Mouse (Mus musculus) stomach, embryonic 16.5 days (tissue): Measurements from ENCODE around the gene Kcnip1. TPM values are rescaled to one million over a fixed set of nuclear protein-coding genes. Genes with fewer than 3 reads are reported as not detected.

Experiments
- ATAC-seq: fragments of 200-750 bp; cut with Nextera tagmentation; 2 replicates; pipeline ENCODE4 v1.8.0; 2017; ENCODE audit warnings: moderate number of reproducible peaks, moderate TSS enrichment; ENCODE audit not compliant: insufficient read depth, low FRiP score
- H3K27ac ChIP-seq: fragments of 300-500 bp; sonication (generic); 2 replicates; pipeline ENCODE4 v1.5.1; 2014; ENCODE audit warnings: low read length
- H3K27me3 ChIP-seq: fragments of 300-500 bp; sonication (generic); 2 replicates; pipeline ENCODE4 v1.6.1; 2014; ENCODE audit warnings: low read length, control low read depth, mixed read lengths; ENCODE audit not compliant: control insufficient read depth, insufficient read depth
- H3K36me3 ChIP-seq: fragments of 300-500 bp; sonication (generic); 2 replicates; pipeline ENCODE4 v1.6.1; 2014; ENCODE audit warnings: low read length; ENCODE audit not compliant: control insufficient read depth, insufficient read depth
- H3K4me1 ChIP-seq: fragments of 300-500 bp; sonication (generic); 2 replicates; pipeline ENCODE4 v1.6.1; 2014; ENCODE audit warnings: low read length, control low read depth, mixed read lengths; ENCODE audit not compliant: control insufficient read depth, insufficient read depth
- H3K4me2 ChIP-seq: fragments of 300-500 bp; sonication (generic); 2 replicates; pipeline ENCODE4 v1.6.1; 2014; ENCODE audit warnings: low read depth, low read length, mixed read lengths
- H3K4me3 ChIP-seq: fragments of 300-500 bp; sonication (generic); replicated peaks from 2 replicates; pipeline ENCODE4 v1.5.1; 2014; ENCODE audit warnings: mild to moderate bottlenecking, low read length
- H3K9ac ChIP-seq: fragments of 300-500 bp; sonication (generic); 2 replicates; pipeline ENCODE4 v1.6.1; 2014; ENCODE audit warnings: low read length
- H3K9me3 ChIP-seq: fragments of 300-500 bp; sonication (generic); replicated peaks from 2 replicates; pipeline ENCODE4 v1.6.1; 2016; ENCODE audit warnings: low read length, control low read depth; ENCODE audit not compliant: control insufficient read depth
- WGBS: fragments of 180-500 bp; shearing (Covaris S2); extraction: QIAGEN DNeasy Blood & Tissue Kit; methylation state at CpG from one replicate; pipeline ENCODE4 v1.1.7; 2014; 5-methylcytosine and 5-hydroxymethylcytosine counted together
- polyA plus RNA-seq: library from polyadenylated mRNA; unstranded; fragments of >200 nt; fragmentation: Nextera tagmentation; extraction: Ambion mirVana; gene quantifications from 2 replicates; pipeline ENCODE4 v1.2.1, GENCODE M21; 2015

Gene Kcnip1
- polyA plus RNA-seq, 1 experiment from 2014 or later = 10.7 TPM

DNA sequence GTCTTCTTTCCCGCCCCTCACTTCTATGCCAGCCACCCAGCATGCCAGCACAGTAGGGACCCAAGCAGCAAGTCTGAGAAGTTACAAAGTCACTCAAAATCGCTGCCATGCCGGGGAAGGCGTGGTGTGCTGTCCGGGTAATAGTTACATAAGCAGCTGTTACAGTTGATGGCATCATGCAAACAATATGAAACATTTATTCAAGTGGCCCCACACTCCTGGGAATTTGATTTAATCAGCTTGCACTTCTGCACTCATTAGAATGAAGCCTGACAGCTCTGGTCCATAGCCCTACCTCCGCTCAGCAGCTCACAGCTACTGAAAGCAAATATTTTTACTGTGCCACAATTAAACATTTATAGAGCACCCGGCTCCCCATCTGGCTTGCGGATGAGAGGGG, 67.2 kb downstream of the Kcnip1 start:
- Histone ChIP-seq H3K36me3 (no peaks in the 10 kb centered on the region), H3K4me2 (no peak overlapping the region), H3K9ac (no peak overlapping the region), H3K4me1 (no peaks in the 10 kb centered on the region; the same call in 1 of the 2 replicates), H3K27ac (no peak overlapping the region), H3K9me3 (no peaks in the 10 kb centered on the region), H3K4me3 (no peak overlapping the region), H3K27me3 (no peaks in the 10 kb centered on the region)
- no peak for ATAC-seq
- 61% methylated on average over 8 of the region's 8 CpGs for WGBS

DNA sequence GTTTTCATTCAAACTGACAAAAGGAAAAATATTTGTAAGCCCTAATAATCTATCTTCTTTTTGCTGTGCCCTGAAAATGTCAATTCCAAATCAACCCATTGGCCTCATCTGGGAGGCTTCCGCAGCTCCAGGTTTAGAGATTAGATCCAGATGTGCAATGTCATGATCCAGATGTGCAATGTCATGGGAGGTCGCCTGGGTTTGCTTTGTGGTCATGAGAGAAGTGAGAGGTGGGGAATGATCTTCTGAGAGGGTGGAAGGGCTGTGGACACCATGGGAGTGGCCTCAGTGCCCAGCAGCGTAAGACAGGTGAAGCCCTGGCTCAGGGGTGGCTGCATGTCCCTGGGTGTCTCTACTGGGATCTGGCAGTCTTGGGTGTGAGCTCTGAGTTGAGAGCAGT, 69.9 kb downstream of the Kcnip1 start:
- H3K9me3 ChIP-seq = no peaks in the 10 kb centered on the region
- H3K27me3 ChIP-seq = no peaks in the 10 kb centered on the region
- no peak overlapping the region for H3K9ac ChIP-seq
- no peaks in the 10 kb centered on the region for H3K36me3 ChIP-seq
- no peak for ATAC-seq
- WGBS = 61% methylated on average over 3 of the region's 3 CpGs
- H3K4me1 ChIP-seq = no peaks in the 10 kb centered on the region; the same call in 1 of the 2 replicates
- H3K4me3 ChIP-seq = no peak overlapping the region
- H3K4me2 ChIP-seq = no peak overlapping the region
- no peak overlapping the region for H3K27ac ChIP-seq

DNA sequence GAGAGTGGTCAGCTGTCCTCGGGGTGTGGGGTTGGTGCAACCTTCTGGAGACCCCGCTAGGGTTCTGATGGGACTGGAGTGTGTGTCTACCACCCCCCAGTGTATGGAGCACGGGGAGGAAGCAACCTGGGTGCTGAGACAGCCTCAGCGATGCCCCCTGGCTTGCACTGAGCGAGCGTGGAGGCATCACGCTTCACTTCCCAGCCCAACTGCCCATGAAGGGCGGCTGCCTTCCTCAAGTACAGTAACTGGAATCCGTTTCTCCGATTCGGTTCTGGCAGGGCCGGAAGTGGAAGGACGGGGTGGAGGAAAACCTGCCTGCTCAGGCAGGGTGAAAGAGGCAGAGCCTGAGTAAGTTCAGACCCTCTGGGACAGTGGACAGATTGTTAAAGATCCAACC, 71.5 kb downstream of the Kcnip1 start:
- WGBS = 77% methylated on average over 13 of the region's 13 CpGs
- Histone ChIP-seq H3K4me3 (no peak overlapping the region), H3K9ac (no peak overlapping the region), H3K4me1 (no peaks in the 10 kb centered on the region; the same call in 1 of the 2 replicates), H3K27me3 (no peaks in the 10 kb centered on the region), H3K36me3 (no peaks in the 10 kb centered on the region), H3K9me3 (no peaks in the 10 kb centered on the region), H3K4me2 (no peak overlapping the region), H3K27ac (no peak overlapping the region)
- no peak for ATAC-seq

DNA sequence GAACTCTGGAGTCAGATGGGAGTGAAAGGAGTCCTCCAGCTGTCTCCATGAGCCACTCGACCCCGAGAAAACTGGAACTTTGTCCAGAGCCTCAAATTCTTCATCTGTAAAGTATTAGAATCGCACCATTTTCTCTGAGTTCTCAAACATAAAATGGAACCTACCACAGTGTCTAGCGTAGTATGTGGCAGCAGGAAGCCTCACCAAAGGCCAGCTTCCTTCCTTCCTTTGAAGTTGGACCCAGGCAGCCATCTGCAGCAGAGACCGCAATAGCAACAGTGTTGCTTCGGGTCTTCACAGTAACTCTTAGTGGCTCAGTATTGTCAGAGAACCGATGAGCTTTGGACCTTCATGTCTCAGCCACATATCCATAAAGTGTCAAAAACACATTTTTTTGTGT, 73.1 kb downstream of the Kcnip1 start:
- H3K27me3 ChIP-seq = no peaks in the 10 kb centered on the region
- no peaks in the 10 kb centered on the region for H3K4me1 ChIP-seq
- H3K9ac ChIP-seq = no peak overlapping the region
- no peak overlapping the region for H3K4me3 ChIP-seq
- H3K36me3 ChIP-seq = no peaks in the 10 kb centered on the region
- WGBS = 77% methylated on average over 7 of the region's 7 CpGs
- no peak overlapping the region for H3K4me2 ChIP-seq
- no peak overlapping the region for H3K27ac ChIP-seq
- H3K9me3 ChIP-seq = no peaks in the 10 kb centered on the region
- no peak for ATAC-seq

DNA sequence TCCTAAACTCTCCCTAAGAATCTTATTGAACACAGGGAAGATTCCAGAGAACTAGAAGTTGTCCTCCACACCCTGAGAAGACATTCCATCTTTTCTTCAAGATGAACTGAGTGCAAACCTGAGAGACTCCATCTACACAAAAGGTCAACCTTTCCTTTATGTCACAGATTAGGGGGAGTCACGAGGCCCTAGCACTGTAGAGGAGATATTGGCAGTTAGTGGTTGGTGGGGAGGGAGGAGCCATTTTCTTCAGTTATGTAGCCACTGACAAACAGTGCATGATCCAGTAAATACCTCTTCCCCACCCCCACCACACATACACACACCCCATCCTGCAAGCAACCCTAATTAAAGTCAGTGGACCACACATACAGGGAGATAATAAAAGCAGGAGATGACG, 74.5 kb downstream of the Kcnip1 start:
- no peak overlapping the region for H3K4me3 ChIP-seq
- no peaks in the 10 kb centered on the region for H3K36me3 ChIP-seq
- H3K4me1 ChIP-seq = no peaks in the 10 kb centered on the region
- no peak overlapping the region for H3K27ac ChIP-seq
- H3K27me3 ChIP-seq = no peaks in the 10 kb centered on the region
- WGBS = 50% methylated on average over 2 of the region's 2 CpGs
- H3K4me2 ChIP-seq = no peak overlapping the region
- no peak overlapping the region for H3K9ac ChIP-seq
- H3K9me3 ChIP-seq = no peaks in the 10 kb centered on the region
- ATAC-seq = no peak

DNA sequence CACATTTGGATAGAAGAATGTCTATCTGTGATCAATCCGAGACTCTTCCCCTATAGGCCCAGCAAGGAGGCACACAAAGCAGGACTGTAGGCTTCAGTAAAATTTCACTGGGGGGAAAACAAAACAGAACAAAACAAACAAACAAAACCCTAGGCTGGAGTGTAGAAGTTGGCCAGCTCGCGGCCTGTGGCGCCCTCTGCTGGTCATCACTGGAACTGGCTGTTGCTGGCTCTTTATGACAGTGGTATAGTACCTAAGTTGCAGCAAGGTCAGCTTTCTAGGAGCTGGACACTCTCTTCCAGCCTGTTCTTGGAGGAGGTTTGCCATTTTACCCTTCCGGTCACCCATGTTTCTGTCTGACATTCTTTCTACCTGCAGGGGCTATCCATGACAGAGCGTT, 75.4 kb downstream of the Kcnip1 start:
- 26% methylated on average over 6 of the region's 6 CpGs for WGBS
- H3K27me3 ChIP-seq = no peaks in the 10 kb centered on the region
- no peaks in the 10 kb centered on the region for H3K9me3 ChIP-seq
- H3K4me1 ChIP-seq = no peaks in the 10 kb centered on the region
- ATAC-seq = no peak
- no peak overlapping the region for H3K4me2 ChIP-seq
- no peak overlapping the region for H3K27ac ChIP-seq
- H3K36me3 ChIP-seq = no peaks in the 10 kb centered on the region
- H3K9ac ChIP-seq = no peak overlapping the region
- no peak overlapping the region for H3K4me3 ChIP-seq

DNA sequence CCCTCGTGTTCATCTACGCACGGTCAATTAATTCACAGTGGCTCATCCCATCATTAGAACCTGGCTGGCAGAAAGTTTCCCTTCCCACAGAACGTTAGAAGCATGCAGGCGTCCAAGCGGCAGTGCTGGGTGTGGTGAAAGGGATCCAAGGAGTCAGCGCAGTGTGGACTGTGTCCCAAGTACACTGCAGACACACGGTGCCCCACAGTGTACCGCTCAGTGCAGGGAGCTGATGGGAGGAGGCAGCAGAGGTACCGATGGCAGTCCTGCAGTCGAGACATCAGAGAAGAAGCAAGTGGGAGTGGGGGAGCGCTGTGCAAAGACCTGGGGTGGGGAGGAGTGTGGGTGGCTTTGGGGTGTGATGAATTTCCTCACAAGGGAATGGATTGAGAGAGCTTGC, 78.7 kb downstream of the Kcnip1 start:
- Histone ChIP-seq H3K4me1 (0 out of 2 replicates have a peak, but pooled peaks cover 6% of the 10 kb centered on the region), H3K9ac (no peak overlapping the region), H3K27me3 (no peaks in the 10 kb centered on the region), H3K36me3 (no peaks in the 10 kb centered on the region), H3K4me2 (no peak overlapping the region), H3K27ac (no peak overlapping the region), H3K4me3 (no peak overlapping the region), H3K9me3 (no peaks in the 10 kb centered on the region)
- ATAC-seq = no peak
- 84% methylated on average over 12 of the region's 12 CpGs for WGBS

DNA sequence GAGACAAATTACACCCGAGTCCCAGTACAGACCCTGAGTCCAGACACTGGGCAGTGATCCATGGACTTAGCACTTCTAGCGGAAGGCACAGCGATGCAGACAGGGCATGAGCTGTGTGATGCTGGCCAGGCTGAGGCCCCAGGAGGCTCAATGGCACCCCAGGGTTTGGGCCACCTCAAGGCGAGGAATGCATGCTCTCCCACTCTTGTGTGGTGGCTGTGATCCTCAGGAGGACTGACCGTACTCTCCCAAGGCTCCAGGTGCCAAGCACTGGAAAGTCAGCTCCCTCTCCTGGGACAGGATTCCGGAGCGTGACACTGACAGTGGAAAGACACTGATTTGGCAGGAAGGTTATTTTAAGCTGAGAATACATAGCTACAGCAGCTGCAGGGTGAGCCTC, 79.9 kb downstream of the Kcnip1 start:
- ATAC-seq = no peak
- H3K9me3 ChIP-seq = no peaks in the 10 kb centered on the region
- no peak overlapping the region for H3K4me2 ChIP-seq
- whole genome bisulfite sequencing = 74% methylated on average over 7 of the region's 7 CpGs
- no peaks in the 10 kb centered on the region for H3K36me3 ChIP-seq
- no peak overlapping the region for H3K9ac ChIP-seq
- no peak overlapping the region for H3K27ac ChIP-seq
- H3K4me3 ChIP-seq = no peak overlapping the region
- H3K4me1 ChIP-seq = 0 out of 2 replicates have a peak, but pooled peaks cover 6% of the 10 kb centered on the region
- H3K27me3 ChIP-seq = no peaks in the 10 kb centered on the region

DNA sequence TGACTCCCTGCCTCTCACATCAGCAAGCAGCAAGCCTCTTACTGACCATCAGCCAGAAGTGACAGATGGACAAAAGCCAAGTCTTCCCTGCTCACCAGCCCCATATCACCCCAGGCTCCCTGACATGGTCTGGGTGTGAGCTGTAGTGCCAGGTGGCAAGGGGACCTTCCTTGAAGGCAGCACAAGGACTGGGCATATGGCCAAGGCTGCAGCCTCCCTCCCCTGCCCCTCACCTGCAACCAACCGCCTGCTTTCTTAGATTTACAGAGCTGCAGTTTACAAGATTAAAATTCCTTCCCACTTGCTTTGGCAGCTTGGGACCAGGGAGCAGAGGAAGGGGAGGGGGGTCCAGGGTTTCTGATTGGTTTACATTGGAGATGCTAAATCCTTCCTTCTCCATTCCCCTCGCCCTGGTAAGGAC, 80.8 kb downstream of the Kcnip1 start:
- WGBS = 22% methylated on average over 2 of the region's 2 CpGs
- H3K27ac ChIP-seq = no peak overlapping the region
- H3K4me1 ChIP-seq = 0 out of 2 replicates have a peak, but pooled peaks cover 6% of the 10 kb centered on the region
- H3K4me2 ChIP-seq = no peak overlapping the region
- H3K9me3 ChIP-seq = no peaks in the 10 kb centered on the region
- peak; percentile 70; the same call in 1 of the 2 replicates for ATAC-seq
- H3K36me3 ChIP-seq = no peaks in the 10 kb centered on the region
- H3K4me3 ChIP-seq = no peak overlapping the region
- no peak overlapping the region for H3K9ac ChIP-seq
- H3K27me3 ChIP-seq = no peaks in the 10 kb centered on the region

DNA sequence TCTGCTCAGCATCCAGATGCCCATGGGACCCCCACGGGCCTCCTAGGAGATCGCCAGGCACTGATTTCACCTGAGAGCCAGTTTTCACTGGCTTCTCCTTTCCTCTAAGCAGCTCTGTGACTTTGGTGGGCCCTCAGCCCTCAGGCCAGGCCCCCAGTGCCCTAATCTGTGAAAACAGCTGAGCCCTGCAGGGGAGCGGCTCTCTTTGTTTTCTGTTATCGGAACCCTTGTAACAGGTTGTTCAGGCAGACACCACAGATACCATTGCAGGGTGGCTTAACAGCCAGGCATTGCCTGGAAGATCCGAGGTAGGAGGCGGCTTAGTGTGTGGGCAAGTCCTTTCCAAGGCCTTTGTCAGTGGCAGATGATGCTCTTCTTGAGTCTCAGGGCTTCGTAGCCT, 82.0 kb downstream of the Kcnip1 start:
- 62% methylated on average over 7 of the region's 7 CpGs for WGBS
- ATAC-seq = no peak
- no peaks in the 10 kb centered on the region for H3K36me3 ChIP-seq
- no peak overlapping the region for H3K4me2 ChIP-seq
- H3K27me3 ChIP-seq = no peaks in the 10 kb centered on the region
- no peak overlapping the region for H3K27ac ChIP-seq
- no peak overlapping the region for H3K4me3 ChIP-seq
- 0 out of 2 replicates have a peak, but pooled peaks cover 6% of the 10 kb centered on the region for H3K4me1 ChIP-seq
- no peaks in the 10 kb centered on the region for H3K9me3 ChIP-seq
- H3K9ac ChIP-seq = no peak overlapping the region
